Mouse (Mus musculus) cerebellum, adult 11-12 months (tissue): ENCODE results near the gene Rplp0.

Experiments
- DNase-seq: peaks from one replicate; pipeline ENCODE4 v3.0.0; 2022

The Rplp0 gene

DNA sequence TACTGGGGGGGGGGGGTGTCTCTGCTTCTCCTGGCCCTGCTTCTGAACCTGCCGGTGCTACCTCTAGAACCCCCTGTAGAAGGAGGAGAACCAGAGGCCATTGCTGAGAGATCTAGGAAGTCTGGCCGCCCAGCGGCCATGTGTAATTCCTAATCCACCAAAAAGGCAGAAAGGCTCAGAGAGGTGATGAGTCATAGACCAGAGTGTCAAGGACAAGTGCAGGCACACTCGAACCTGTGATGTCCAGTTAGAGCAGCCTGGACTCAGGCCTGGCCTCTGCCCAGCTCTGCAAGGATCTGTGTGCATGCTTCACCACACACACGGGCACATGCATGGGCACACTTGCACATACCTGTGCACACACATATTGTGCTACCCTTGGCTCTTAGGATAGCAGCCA is 31.1 kb upstream of the Rplp0 start:
- DNase-seq = no peak

DNA sequence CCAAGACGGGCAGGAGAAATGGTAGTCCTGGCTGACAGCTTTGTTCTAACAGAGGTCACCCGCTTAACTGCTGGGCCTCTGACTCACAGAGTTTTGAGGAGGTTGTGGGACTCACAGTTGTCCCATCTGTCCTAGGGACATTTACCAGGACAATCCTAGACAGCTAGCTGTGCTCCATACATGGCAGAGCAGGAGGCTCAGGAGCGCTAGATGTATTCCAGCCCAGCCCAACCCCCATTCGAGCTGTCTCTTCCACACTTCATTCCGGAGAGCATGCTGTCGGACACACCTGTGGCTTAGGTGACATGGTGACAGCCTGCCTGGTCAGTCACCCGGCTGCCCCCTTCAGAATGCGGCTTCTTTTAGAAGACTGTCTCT is 29.9 kb upstream of the Rplp0 start:
- peak; percentile 66 for DNase-seq

DNA sequence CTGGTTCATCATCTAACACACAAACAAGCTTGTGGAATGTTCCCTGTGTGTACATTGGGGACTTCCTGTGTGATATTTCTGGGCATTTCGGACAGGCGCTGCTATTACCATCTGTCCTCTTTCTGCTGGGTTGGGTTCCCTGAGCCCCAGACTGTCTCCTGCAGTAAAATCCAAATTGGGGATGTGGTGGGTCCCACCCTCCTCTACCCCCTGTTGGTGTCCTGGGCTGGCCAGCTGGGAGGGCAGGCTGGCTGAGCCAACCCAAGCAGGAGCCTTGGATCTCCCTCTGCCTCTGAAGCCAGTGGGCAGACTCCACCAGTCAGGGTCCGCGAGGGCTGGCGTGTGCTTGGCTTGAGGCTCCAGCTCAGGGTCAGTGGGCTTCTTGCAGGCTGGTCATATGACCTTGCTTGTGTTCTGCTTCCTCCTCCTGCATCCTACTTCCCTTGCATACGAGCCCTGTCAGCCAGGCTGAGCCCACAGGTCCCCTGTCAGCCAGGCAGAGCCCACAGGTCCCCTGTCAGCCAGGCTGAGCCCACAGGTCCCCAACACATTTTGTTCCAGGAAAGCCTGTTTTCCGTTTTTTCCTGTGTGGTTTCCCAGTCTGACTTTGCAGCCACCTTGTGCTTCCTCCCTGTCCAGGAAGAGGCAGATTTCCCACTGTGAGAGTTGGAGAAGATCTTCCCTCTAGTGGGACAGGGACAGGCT is 29.4 kb upstream of the Rplp0 start:
- peak; percentile 76 for DNase-seq

DNA sequence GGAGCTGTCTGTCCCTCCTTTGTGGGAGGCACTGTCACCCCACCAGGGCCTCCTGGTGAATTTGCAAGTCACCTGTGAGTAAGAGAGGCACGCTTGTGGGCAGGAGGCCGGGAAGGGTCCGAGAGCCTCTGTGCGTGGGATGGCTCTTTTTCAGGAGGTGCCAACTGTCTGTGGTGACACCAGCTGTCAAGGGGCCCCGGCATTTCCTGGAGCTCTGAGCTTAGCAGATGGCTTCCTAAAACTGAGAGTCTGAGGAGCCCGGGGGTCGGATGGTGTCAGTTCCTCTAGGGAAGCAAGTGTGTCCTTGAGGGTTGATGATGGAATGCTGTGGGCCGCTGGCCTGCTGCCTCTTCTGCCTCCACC is 28.8 kb upstream of the Rplp0 start:
- DNase-seq = peak; percentile 96

DNA sequence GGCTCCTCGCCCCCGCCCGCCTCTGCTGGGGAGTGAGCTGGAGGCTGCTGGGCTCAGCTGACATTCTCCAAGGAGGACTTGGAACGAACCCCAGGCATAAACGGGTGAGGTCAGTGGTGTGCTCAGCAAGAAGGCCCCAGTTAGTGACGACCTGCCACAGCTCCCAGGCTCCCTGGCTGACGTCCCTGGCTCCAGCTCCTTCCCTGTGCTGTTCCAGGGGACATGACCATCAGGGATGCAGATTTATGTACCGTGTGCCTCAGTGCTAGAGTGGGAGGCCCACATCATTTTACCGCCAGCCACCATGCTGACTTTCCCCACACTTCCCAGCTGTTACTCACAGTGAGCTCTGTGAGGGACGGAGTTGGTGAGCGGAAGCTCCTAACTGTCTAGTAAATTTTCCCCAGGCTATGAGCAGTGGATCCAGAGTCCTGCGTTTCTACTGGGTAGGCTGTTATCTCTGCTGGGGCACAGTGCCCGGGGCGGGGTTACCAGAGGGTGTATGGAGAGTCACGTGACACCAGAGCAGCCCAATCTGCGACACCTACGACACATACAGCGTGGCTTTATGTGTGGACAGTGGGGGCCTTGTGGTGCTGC is 27.5 kb upstream of the Rplp0 start:
- peak; percentile 90 for DNase-seq

DNA sequence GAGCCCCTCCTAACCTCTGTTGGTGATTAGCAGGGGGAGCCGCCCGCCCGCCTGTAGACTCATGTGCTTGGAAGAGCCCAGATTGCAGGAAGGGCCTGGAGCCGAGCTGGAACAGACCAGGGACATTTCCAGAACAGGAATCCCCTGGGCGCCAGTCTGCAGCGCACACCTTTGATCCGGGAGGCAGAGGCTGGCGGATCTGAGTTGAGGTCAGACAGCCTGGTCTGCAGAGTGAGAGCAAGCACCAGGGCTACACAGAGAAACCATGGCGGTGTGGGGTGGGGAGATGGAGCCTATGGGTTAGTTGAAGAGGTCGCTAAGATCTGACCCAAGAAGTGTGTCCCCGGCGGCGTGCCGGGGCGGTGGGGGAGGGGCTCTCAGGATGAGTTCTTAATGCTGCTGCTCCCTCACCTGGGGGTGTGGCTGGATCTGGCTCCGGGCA is 25.0 kb upstream of the Rplp0 start:
- DNase-seq = peak; percentile 58

DNA sequence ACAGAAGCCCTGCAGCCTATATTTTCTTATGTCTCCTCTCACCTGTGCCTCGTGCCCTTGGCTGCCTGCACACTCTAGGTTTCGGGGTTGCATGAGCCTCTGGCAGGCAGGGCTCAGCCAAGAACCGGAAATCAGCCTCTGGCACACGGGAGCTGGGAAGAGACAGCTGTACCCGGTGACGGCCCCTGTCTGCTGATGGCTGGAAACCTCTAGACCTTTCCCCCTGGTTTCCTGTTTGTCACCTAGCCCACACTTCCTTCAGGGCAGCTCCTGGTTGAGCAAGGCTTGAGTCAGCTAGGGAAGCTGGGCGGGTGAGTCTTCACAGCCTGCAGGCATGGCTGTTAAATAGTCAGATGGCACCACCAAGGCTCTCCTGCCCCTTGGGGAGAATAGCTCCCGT is 24.4 kb upstream of the Rplp0 start:
- no peak for DNase-seq

DNA sequence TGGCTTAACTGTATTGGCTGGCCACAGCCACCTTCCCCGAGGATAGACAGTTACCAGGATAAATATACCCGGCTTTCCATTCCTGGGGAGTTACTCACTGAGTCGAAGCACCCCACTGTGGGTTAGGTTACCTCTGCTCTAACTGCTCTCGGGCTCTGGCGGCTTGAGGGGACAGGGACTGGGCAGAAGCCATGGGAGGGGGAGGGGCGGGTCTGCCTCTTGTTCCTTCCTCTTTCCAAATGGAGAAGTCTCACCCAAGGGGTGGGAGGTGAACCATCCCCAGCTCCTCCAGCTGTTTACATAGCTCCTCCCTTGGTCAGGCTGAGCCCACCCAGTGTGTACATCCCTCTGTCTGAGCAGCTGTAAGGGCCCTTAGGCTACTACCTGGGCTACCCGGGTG is 23.6 kb upstream of the Rplp0 start:
- DNase-seq = peak; percentile 45

DNA sequence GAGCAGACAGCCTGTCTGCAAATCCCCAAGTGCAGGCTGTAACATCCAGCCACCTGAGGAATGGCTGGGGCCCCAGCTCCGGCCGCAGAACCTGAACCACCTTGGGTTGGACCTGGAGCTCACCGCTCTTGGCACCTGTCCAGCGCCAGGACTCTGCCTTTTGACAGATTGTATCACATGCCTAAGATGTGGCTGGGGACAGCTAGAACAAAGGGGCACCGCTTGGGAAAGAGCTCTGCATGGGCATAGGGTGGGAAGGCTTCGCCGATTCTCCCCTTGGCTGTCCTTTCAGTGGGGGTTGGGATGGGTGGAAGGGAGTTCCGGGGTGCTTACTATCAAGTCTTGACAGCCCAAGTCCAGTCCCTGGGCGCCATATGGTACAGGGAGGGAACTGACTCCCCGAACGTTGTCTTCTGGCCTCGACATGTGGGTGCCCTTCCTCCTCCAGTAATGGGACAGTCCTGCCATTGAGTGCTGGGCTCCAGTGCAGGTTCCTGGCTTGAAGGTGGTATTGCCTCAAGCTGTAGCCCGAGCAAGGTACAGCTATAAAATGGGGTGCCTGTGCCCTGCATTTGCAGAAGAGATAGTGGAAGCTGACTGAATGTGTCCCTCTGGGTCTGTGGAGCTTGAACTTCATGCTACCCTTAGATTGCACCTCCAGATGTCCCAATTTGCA is 21.1 kb upstream of the Rplp0 start:
- peak; percentile 70 for DNase-seq

DNA sequence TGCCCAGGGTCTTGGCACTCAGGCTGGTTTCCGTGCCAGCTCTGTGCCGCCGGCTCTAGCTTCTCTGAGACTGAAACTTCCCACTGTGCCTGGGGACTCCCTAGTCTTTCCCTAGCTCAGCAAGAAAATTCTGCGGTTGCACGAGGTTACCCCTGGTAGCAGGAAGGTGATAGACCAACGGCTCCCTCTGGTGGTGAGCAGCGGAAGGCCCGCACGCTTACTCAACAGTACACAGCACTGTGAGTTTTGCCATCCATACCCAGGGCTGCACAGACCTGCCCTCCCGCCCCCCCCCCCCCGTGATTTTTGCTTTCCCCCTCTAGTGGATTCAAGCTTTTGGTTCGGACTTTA is 20.6 kb upstream of the Rplp0 start:
- DNase-seq = peak; percentile 87

DNA sequence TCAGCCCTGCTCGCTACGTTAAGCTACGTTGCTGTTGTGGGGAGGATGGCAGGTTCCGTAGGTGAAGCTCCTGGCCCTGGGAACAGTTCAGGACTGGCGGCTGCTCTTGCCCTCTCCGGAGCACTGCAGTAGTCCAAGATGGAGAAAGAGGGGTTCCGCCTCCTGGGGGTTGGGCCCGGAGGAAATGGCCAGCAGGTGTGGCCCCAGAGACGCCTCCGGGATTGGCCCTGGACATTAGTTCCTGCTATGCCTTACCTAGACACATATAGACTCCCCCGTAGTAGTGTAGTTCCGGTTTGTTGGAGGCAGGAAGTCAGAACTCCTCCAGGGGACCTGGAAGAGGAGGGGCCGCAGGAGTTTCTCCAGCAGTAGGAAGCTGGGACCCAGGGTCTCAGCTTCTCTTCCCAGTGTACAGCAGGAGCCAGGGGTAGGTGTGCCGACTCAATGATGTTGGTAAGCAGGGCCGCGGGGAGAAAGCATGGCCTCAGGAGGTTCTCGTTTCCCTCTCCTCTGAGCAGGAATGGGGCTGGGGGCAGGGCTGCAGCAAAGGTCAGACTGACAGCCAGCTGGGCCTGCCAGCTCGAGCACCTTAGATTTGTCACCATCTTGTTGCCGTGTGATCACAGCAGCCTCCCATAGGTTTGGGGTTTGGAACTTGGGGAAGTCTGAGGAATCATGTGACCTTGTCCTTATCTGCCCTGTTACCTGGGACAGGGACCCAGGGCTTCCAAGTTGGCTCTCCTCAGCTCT is 16.5 kb upstream of the Rplp0 start:
- DNase-seq = no peak

DNA sequence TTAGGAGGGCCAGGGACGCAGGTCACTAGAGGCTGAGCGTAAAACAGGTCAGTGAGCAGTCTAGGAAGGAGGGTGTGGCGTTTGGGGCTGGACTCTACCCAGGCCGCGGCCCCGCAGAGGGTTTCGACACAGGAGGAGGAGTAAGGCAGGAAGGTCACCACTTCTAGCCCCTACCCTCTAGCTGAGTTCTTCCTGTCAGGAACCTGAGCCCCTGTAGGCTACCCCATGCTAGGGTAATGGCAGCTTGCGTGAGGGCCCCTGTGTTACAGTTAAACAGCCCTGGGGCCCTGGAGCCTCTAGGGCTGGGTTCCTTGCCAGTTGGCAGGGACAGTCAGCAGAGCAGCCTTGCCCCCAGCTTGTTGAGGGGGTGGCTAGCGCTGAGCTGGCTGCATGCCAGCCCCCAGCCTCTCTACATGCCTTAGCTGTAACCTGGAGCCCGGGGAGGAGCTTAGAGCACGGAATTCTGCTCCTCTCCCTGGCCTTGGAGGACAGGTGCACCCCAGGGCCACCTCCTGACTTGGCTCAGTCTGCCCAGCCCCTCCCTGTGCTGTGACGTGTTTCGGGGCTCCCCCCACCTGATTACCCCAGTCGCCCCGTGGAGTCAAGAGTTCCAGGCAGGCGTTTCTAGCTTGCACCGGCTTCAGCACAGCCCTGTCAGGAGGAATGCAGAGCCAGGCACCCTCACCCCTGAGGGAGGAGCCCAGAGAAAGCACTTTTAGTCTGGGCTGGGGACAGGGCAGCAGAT is 15.6 kb upstream of the Rplp0 start:
- DNase-seq = peak; percentile 95

DNA sequence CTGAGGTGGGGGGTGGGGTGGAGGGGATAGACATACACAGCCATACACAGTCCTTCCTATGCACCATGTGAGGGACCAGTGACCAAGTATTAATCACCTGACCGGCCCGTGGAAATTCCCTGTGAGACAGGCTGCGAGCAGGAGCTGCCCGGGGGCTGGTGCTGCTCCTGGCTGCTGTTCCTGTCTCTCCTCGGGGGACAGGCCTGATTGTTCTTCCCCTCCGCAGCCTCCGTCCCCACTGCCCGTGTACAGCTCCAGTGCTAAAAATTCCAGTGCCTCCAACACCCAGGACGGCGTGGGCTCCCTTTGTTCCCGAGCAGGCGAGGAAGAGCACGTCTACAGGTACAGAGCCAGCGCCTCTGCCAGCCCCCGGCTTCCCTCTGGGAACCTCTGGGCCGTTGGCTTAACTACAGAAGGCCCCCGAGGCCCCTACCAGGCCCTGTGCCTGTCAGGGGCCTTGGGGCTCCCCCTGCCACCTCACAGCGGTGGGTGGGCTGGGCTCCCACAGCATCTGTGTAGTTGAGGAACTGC is 14.5 kb upstream of the Rplp0 start:
- no peak for DNase-seq

DNA sequence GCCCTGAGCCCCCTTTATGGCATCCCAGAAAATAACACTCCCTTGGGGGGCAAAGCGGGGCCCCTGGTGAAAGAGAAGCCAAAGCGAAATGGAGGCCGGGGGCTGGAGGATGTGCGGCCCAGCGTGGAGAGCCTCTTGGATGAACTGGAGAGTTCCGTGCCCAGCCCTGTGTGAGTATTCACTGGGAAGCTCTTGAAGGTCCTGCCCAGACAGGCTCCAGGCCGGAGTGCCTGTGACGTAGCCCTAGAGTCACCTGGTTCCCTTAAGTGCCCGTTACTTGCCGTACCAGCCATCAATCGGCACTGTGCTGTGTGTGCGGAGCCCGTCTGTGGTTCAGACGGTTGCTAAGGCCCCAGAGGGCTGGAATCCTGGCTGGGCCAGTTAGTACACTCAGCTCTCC is 13.6 kb upstream of the Rplp0 start:
- no peak for DNase-seq

DNA sequence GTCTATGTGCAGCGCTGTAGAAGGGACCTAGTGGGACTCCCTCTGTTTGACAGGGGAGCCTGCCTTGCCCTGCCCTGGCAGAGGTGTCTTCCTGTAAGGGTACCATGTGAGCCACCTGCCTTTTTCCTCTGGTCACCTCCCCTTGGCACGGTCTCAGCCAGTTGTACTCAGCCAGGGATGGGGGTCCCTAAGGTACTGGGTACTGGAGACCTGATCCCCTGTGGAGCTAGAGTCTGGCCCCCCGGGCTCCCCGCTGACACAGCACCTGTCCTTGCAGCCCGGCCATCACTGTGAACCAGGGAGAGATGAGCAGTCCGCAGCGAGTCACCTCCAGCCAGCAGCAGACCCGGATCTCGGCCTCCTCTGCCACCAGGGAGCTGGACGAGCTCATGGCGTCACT is 12.7 kb upstream of the Rplp0 start:
- peak; percentile 84 for DNase-seq

DNA sequence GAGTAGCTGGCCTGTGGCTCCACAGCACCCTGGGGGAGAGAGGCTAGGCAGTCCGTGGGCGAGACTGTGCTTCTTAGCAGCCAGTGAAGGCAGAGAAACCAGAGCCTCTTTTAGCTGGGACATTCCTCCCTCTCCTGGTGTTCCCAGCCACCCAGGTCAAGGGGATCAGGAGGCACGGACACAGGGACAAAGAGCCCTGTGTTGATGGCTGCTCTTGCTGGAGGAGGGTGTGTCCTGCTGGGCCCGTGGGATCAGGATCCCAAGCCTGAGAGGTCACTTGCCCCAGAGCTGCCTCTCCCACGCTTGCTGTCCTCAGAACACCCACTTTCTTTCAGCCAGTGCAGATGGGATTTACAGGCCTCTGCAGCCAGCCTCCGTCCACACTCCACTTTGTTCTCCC is 12.3 kb upstream of the Rplp0 start:
- DNase-seq = no peak

DNA sequence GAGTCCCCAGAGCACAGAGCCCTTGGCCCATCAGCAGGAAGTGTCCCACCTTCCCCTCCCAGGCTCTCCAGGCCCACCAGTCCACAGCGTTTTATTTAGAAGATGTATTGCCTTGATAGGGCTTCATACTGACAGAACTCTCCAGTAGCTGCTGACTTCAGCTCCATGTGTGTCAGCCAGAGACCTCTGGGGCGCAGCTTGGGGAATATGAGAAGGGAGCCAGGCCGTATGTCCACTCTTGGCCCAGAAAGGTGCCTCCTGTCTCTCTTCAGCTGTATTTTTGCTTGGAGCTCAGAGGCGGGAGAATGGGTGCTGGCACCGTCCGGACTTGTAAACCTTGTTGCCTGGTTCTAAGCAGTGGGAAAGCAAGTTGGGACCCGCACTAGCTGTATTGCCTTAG is 11.8 kb upstream of the Rplp0 start:
- DNase-seq = peak; percentile 82

DNA sequence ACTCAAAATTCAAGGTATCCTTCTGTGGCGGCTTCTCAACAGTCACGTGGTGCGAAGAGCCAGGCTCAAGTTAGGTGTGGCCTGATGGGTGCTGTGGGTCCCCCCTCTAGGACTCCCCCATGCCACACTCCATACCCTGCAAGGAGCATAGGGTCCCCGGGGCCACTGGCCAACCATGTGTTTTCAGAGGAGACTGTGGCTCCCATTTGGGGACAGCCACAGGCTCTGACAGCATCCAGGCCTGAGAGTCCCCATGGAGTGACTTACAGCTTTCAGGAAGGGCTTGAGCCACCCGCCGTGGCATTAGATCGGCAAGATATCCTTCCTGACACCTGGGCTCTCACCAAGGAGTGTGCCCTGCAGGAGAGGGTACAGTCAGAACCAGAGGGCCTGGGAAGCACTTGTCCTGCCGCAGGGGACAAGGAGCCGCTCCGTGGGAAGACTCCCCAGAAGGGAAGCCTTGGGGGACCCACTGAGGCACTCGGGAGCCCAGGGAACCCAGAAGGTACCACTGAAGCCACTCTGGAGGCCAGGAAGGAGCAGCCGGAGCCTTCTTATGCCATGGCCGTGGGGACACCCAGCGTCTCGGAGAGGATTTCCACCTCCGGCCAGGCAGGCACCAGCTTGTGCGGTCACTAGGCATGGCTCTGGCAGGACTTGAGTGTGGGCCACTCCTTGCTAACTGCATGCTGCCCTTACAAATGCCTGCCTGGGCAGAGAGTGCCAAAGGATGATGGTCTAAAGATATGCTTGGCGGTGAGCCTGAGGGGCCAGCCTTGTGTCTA is 10.6 kb upstream of the Rplp0 start:
- peak; percentile 68 for DNase-seq

DNA sequence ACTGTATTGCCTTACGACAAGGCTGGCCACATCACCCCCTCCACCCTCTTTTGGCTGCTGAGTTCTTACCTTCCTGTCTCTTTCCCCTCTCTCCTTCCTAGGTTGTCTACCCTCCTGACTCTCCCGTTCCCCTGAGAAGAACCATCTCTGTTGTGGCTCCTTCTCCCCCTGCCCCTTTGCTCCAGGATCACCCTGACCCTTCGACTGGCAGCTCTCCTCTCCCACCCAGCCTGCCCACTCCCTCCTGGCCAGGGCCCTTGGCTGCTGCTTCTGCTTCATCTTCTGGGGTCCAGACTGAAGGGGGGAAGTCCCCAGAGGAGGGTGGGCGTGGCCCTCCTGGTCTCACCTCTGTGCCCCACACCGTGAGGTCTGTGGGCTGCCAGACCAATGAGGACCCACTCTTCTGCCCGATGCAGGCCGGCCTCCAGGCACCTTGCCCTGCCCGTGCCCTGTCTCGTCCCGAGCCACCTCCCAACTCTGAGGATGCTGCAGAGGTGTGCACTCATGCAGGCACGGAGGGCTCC is 8.7 kb upstream of the Rplp0 start:
- DNase-seq = peak; percentile 64

DNA sequence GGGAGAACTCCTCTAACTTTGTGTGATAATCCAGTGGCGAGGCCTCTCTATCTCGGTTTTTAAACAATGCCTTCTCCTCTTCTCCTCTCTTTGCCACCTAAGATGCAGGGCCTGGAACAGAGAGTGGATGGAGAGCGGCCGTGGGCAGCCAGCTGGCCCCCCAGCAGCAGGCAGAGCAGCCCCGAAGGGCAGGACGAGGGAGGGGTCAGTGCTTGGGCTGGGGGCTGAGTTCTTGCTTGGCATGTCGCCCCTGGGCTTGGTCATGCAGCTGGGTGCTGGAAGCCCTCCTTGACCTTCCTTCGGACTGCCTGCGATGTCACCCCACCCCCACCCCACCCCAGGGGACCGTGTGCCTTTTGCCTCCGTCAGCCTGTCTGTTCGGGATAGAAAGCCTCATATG is 7.9 kb upstream of the Rplp0 start:
- peak; percentile 44 for DNase-seq

DNA sequence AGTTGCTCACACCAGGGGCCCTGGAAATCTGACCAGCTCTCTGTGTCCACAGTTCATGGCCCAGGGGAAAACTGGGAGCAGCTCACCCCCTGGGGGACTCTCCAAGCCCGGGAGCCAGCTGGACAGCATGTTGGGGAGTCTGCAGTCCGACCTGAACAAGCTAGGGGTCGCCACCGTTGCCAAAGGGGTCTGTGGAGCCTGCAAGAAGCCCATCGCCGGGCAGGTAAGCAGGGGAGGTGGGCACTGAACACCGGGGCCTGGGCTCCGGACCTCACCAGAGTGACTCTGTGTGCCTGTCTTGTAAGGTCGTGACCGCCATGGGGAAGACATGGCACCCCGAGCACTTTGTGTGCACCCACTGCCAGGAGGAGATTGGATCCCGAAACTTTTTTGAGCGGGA is 7.5 kb upstream of the Rplp0 start:
- peak; percentile 58 for DNase-seq
